Mouse (Mus musculus): ENCODE results near the gene Nuak1. TPM values are rescaled to one million over a fixed set of nuclear protein-coding genes. Genes with fewer than 3 reads are reported as not detected.

Nuak1 gene
- polyA plus RNA-seq, 1 experiment = 84.1 TPM

- TF ChIP-seq CTCF (IDR thresholded peaks at IDR 0.05; ENCODE audit: borderline replicate concordance, insufficient read depth, low read length) = no peak
- no peak for TF ChIP-seq POLR2A (IDR thresholded peaks at IDR 0.05; ENCODE audit: low read depth, low read length)
- Histone ChIP-seq H3K4me1 (ENCODE audit: control insufficient read depth, insufficient read depth, low read length) (peaks cover 8% of the 10 kb centered on the region; the same call in 1 of the 2 replicates), H3K4me3 (ENCODE audit: insufficient read depth, low read length) (no peak overlapping the region), H3K27ac (ENCODE audit: insufficient read depth, low read length) (no peak overlapping the region)
Observed at GRCm38 (mm10) chr10:84376346-84376745, 64.1 kb downstream of the Nuak1 start.

- no peak for TF ChIP-seq CTCF (IDR thresholded peaks at IDR 0.05; ENCODE audit: borderline replicate concordance, insufficient read depth, low read length)
- no peak for TF ChIP-seq POLR2A (IDR thresholded peaks at IDR 0.05; ENCODE audit: low read depth, low read length)
- Histone ChIP-seq H3K27ac (ENCODE audit: insufficient read depth, low read length) (no peak overlapping the region), H3K4me1 (ENCODE audit: control insufficient read depth, insufficient read depth, low read length) (peaks cover 8% of the 10 kb centered on the region; the same call in 1 of the 2 replicates), H3K4me3 (ENCODE audit: insufficient read depth, low read length) (no peak overlapping the region)
Observed at GRCm38 (mm10) chr10:84374996-84375395, 65.4 kb downstream of the Nuak1 start.

GRCm38 (mm10) chr10:84373476-84373875 lies 66.9 kb downstream of the Nuak1 start:
- no peak overlapping the region for H3K4me3 ChIP-seq (ENCODE audit: insufficient read depth, low read length)
- no peak for TF ChIP-seq CTCF (IDR thresholded peaks at IDR 0.05; ENCODE audit: borderline replicate concordance, insufficient read depth, low read length)
- peaks cover 8% of the 10 kb centered on the region; the same call in 1 of the 2 replicates for H3K4me1 ChIP-seq (ENCODE audit: control insufficient read depth, insufficient read depth, low read length)
- no peak overlapping the region; the same call in 1 of the 2 replicates for H3K27ac ChIP-seq (ENCODE audit: insufficient read depth, low read length)

- Histone ChIP-seq H3K4me1 (ENCODE audit: control insufficient read depth, insufficient read depth, low read length) (peaks cover 8% of the 10 kb centered on the region; the same call in 1 of the 2 replicates), H3K27ac (ENCODE audit: insufficient read depth, low read length) (0 out of 2 replicates have a peak overlapping the region, but pooled peaks have one; percentile 4), H3K4me3 (ENCODE audit: insufficient read depth, low read length) (no peak overlapping the region)
- TF ChIP-seq CTCF (IDR thresholded peaks at IDR 0.05; ENCODE audit: borderline replicate concordance, insufficient read depth, low read length) (no peak), POLR2A (IDR thresholded peaks at IDR 0.05; ENCODE audit: low read depth, low read length) (no peak)
Observed at GRCm38 (mm10) chr10:84372161-84373095, 68.0 kb downstream of the Nuak1 start.

GRCm38 (mm10) chr10:84371681-84372160 lies 68.7 kb downstream of the Nuak1 start:
- peaks cover 8% of the 10 kb centered on the region; the same call in 1 of the 2 replicates for H3K4me1 ChIP-seq (ENCODE audit: control insufficient read depth, insufficient read depth, low read length)
- H3K27ac ChIP-seq (ENCODE audit: insufficient read depth, low read length) = 0 out of 2 replicates have a peak overlapping the region, but pooled peaks have one; percentile 4
- H3K4me3 ChIP-seq (ENCODE audit: insufficient read depth, low read length) = no peak overlapping the region
- TF ChIP-seq POLR2A (IDR thresholded peaks at IDR 0.05; ENCODE audit: low read depth, low read length) (no peak), CTCF (IDR thresholded peaks at IDR 0.05; ENCODE audit: borderline replicate concordance, insufficient read depth, low read length) (no peak)

- no peak overlapping the region for H3K27ac ChIP-seq (ENCODE audit: insufficient read depth, low read length)
- TF ChIP-seq POLR2A (IDR thresholded peaks at IDR 0.05; ENCODE audit: low read depth, low read length) (no peak), CTCF (IDR thresholded peaks at IDR 0.05; ENCODE audit: borderline replicate concordance, insufficient read depth, low read length) (no peak)
- H3K4me1 ChIP-seq (ENCODE audit: control insufficient read depth, insufficient read depth, low read length) = peaks cover 8% of the 10 kb centered on the region; the same call in 1 of the 2 replicates
- no peak overlapping the region for H3K4me3 ChIP-seq (ENCODE audit: insufficient read depth, low read length)
Observed at GRCm38 (mm10) chr10:84371230-84371629, 69.2 kb downstream of the Nuak1 start.

GRCm38 (mm10) chr10:84369646-84370314 lies 70.6 kb downstream of the Nuak1 start:
- Histone ChIP-seq H3K27ac (ENCODE audit: insufficient read depth, low read length) (no peak overlapping the region), H3K4me3 (ENCODE audit: insufficient read depth, low read length) (no peak overlapping the region), H3K4me1 (ENCODE audit: control insufficient read depth, insufficient read depth, low read length) (peaks cover 11% of the 10 kb centered on the region; the same call in 1 of the 2 replicates)
- TF ChIP-seq CTCF (IDR thresholded peaks at IDR 0.05; ENCODE audit: borderline replicate concordance, insufficient read depth, low read length) (no peak), POLR2A (IDR thresholded peaks at IDR 0.05; ENCODE audit: low read depth, low read length) (no peak)

- TF ChIP-seq POLR2A (IDR thresholded peaks at IDR 0.05; ENCODE audit: low read depth, low read length) (no peak), CTCF (IDR thresholded peaks at IDR 0.05; ENCODE audit: borderline replicate concordance, insufficient read depth, low read length) (no peak)
- Histone ChIP-seq H3K27ac (ENCODE audit: insufficient read depth, low read length) (0 out of 2 replicates have a peak overlapping the region, but pooled peaks have one; percentile 20), H3K4me3 (ENCODE audit: insufficient read depth, low read length) (no peak overlapping the region), H3K4me1 (ENCODE audit: control insufficient read depth, insufficient read depth, low read length) (peaks cover 11% of the 10 kb centered on the region; the same call in 1 of the 2 replicates)
Observed at GRCm38 (mm10) chr10:84368185-84368584, 72.2 kb downstream of the Nuak1 start.

- Histone ChIP-seq H3K4me1 (ENCODE audit: control insufficient read depth, insufficient read depth, low read length) (peaks cover 3% of the 10 kb centered on the region; the same call in 1 of the 2 replicates), H3K27ac (ENCODE audit: insufficient read depth, low read length) (peak overlapping the region; percentile 39), H3K4me3 (ENCODE audit: insufficient read depth, low read length) (no peak overlapping the region)
- no peak for TF ChIP-seq POLR2A (IDR thresholded peaks at IDR 0.05; ENCODE audit: low read depth, low read length)
- no peak for TF ChIP-seq CTCF (IDR thresholded peaks at IDR 0.05; ENCODE audit: borderline replicate concordance, insufficient read depth, low read length)
Observed at GRCm38 (mm10) chr10:84365166-84365865, 75.1 kb downstream of the Nuak1 start.

Measured in embryonic fibroblast, embryonic 13.5 days (primary cell).